Mouse (Mus musculus): Measurements from ENCODE around the gene Acot11. TPM values are rescaled to one million over a fixed set of nuclear protein-coding genes. Genes with fewer than 3 reads are reported as not detected.

Gene Acot11
- polyA plus RNA-seq, 1 experiment = 1.4 TPM

DNA sequence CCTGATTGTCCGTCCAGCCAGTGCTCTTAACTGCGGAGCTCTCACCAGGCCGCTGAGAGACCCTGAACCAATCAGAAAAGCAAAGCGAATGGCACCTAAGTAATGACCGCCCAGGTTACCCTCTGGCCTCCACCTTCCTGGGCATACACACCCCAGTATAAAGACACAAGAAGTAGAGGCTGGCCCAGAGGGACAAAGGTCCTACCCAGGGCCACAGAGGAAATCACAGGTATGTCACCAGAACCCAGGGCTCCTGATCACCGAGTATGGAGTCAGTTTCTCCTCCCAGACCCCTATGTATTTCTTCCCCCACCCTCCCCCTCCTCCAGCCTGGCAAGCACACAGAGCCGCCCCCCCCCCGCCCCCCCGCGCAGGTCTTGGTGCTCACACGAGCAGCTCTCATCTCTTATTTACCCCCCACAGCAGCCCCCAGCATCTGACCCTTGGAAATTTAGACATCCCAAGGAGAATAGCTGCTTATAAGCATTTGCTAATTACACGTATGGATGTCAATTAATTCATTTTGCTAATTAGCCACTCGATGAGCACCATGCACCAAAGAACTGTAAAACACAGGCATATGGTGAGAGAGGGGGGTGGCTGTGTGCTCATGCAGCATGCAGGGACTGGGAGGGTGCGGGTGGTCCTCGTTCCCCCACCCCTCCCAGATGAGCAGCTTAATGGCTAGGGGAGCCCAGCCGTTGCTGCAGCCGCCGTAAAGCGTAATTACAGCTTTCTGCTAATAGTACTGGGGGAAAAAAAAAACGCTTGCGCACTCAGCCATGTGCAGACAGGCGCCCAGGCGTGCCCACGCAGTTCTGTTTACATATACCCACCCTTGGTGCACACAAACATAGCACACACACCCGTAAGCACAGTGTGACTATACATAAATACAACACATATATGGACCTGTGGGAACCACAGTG, 10.9 kb upstream of the Acot11 start:
- H3K27me3 ChIP-seq (replicated peaks) = peaks cover 19% of the 10 kb centered on the region
- TF ChIP-seq GATA1 (IDR thresholded peaks at IDR 0.05; ENCODE audit: borderline replicate concordance, low read length) = no peak

DNA sequence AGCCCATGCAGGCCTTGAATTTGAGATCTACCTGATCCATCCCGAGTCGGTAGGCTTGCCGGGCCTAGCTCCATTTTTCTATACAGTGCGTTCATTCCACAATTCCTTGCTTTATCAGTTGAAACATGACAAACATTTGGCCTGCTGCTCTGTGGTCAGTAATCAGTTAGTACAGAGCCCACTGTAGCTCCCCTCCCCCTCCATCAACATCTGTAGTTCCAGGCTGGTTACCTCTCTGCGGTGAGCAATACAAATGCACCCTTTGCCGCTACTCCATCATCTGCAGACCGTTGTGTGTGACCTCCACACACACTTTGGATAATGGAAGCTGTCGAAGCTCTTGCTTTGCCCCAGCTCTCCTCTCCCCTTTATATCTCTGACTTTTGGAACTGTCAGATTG, 6.4 kb upstream of the Acot11 start:
- Histone ChIP-seq H3K36me3 (replicated peaks; ENCODE audit: low read length) (no peaks in the 10 kb centered on the region), H3K4me1 (peaks cover 12% of the 10 kb centered on the region), H3K4me3 (replicated peaks) (no peak overlapping the region), H3K27me3 (replicated peaks) (peaks cover 1% of the 10 kb centered on the region), H3K9me3 (peaks cover 7% of the 10 kb centered on the region)
- TF ChIP-seq FLI1 (IDR thresholded peaks at IDR 0.05; ENCODE audit: low read length) (no peak), GATA1 (IDR thresholded peaks at IDR 0.05; ENCODE audit: borderline replicate concordance, low read length) (no peak)

More for the DNA sequence above, 10.9 kb upstream of the Acot11 start:
- Histone ChIP-seq H3K9me3 (peaks cover 12% of the 10 kb centered on the region), H3K36me3 (replicated peaks; ENCODE audit: low read length) (no peaks in the 10 kb centered on the region), H3K4me3 (replicated peaks) (no peak overlapping the region), H3K4me1 (peaks cover 30% of the 10 kb centered on the region)

DNA sequence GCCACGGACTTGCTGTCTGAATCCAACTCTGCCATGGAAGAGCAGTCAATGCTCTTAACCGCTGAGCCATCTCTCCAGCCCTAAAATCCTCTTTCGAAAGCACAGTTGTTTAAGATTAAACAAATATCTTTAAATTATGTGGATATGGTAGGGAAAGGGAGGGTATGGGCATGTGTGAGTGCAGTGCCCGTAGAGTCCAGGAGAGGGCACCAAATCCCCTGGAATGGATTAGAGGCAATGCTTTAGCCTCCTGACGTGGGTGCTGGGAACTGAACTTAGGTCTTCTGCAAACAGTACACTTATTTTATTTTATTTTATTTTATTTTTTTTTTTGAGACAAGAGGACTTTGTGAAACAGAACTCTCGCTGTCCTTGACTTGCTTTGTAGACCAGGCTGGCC, 5.2 kb upstream of the Acot11 start:
- H3K36me3 ChIP-seq (replicated peaks; ENCODE audit: low read length) = no peaks in the 10 kb centered on the region
- TF ChIP-seq GATA1 (IDR thresholded peaks at IDR 0.05; ENCODE audit: borderline replicate concordance, low read length) (no peak), FLI1 (IDR thresholded peaks at IDR 0.05; ENCODE audit: low read length) (no peak)
- no peaks in the 10 kb centered on the region for H3K27me3 ChIP-seq (replicated peaks)
- H3K9me3 ChIP-seq = peaks cover 7% of the 10 kb centered on the region
- H3K4me3 ChIP-seq (replicated peaks) = no peak overlapping the region
- peaks cover 23% of the 10 kb centered on the region for H3K4me1 ChIP-seq

DNA sequence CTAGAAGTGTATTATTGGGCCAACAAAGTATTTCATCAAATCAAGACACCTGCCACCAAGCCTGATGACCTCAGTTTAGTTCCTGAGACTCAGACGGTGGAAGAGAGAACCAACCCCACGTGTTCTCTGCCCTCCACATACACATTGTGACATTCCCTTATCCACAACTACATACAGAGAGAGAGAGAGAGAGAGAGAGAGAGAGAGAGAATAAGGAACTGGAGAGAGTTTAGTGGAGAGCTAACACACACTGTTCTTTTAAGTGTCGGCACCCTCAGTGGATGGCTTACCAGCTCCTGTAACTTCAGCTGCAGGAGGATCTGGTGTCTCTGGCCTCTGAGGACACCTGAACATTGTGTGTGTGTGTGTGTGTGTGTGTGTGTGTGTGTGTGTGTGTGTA, 2.5 kb upstream of the Acot11 start:
- Histone ChIP-seq H3K4me3 (replicated peaks) (no peak overlapping the region), H3K36me3 (replicated peaks; ENCODE audit: low read length) (peaks cover 4% of the 10 kb centered on the region), H3K9me3 (peaks cover 7% of the 10 kb centered on the region), H3K4me1 (peaks cover 44% of the 10 kb centered on the region), H3K27me3 (replicated peaks) (no peaks in the 10 kb centered on the region)
- no peak for TF ChIP-seq GATA1 (IDR thresholded peaks at IDR 0.05; ENCODE audit: borderline replicate concordance, low read length)
- TF ChIP-seq FLI1 (IDR thresholded peaks at IDR 0.05; ENCODE audit: low read length) = no peak

DNA sequence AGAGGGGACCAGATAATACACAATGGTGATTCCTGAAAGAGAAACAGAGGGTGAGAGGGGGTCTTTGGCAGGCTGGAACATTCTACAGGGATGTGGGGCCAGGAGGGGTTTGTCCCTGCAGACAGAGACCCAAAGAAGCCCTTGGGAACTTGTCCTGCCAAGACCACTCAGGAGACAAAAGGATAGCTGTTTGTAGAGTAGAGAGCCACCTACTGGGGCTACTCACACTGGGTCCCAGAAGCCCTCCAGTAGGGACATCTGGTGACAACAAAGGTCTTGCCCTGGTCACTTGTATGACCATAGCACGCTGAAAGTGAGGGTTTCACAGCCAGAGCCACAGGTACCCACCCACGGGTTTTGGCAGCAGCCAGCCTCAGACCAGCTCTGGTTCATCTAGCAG, 1.1 kb upstream of the Acot11 start:
- no peaks in the 10 kb centered on the region for H3K27me3 ChIP-seq (replicated peaks)
- no peak for TF ChIP-seq FLI1 (IDR thresholded peaks at IDR 0.05; ENCODE audit: low read length)
- no peak for TF ChIP-seq GATA1 (IDR thresholded peaks at IDR 0.05; ENCODE audit: borderline replicate concordance, low read length)
- H3K9me3 ChIP-seq = peaks cover 5% of the 10 kb centered on the region
- peaks cover 49% of the 10 kb centered on the region for H3K4me1 ChIP-seq
- no peak overlapping the region for H3K4me3 ChIP-seq (replicated peaks)
- H3K36me3 ChIP-seq (replicated peaks; ENCODE audit: low read length) = peaks cover 14% of the 10 kb centered on the region

DNA sequence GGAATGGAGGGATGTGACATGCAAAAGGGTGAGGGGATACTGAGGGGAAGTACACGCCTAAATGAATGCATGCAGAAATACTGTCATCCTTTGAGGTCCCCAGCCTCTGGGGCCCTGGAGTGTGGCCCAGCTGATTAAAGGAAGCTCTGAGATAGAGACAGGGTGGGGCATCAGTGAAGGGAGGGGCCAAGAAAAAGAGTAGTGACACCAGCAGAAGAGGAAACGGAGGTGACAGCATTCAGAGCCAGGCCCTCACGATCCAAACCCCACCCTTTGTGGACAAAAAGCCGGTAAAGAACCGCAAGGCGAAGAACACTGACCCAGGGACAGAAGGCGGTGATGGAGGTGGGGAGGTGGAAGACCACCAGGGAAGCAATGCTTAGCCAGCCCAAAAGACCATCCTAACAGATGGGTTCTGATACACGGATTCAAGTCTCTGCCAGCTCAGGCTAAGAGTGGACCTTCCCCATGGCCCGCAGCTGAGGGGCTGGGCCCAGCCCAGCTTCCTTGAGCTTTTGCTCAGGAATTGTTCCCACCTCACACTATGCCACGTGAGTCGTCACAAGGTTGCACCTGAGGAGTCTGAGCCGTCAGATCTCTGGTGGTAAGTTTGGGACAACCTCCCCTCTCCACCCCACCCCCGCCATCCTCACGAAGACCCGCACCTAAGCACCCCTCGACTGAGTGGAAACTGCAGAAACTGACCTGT, 443 bp downstream of the Acot11 start:
- Histone ChIP-seq H3K27me3 (replicated peaks) (no peaks in the 10 kb centered on the region), H3K4me1 (peaks cover 62% of the 10 kb centered on the region), H3K9me3 (peaks cover 3% of the 10 kb centered on the region; the same call in 1 of the 2 replicates), H3K4me3 (replicated peaks) (peak overlapping the region; percentile 88), H3K36me3 (replicated peaks; ENCODE audit: low read length) (peaks cover 19% of the 10 kb centered on the region)
- TF ChIP-seq FLI1 (IDR thresholded peaks at IDR 0.05; ENCODE audit: low read length) = no peak

DNA sequence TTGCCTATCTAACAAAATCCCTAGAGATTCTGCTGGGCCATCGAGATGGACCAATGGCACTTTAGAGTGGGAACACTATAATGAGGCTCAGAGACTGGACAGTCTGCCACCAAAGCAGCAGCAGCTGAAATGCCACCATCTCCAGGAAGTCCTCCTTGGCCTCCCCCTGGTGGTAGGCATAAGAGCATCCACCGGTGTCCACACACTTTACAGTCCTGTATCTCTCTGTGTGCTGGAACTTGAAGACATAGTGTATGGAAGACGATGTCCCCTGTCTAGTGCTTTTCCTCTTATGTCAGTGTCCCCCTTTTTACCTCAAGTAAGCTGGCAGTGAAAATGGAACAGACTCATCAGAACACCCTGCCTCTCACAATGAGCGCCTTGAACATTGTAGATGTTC, 1.0 kb downstream of the Acot11 start:
- H3K4me3 ChIP-seq (replicated peaks) = peak overlapping the region; percentile 88
- H3K27me3 ChIP-seq (replicated peaks) = no peaks in the 10 kb centered on the region
- peaks cover 68% of the 10 kb centered on the region for H3K4me1 ChIP-seq
- no peak for TF ChIP-seq FLI1 (IDR thresholded peaks at IDR 0.05; ENCODE audit: low read length)
- no peak for TF ChIP-seq GATA1 (IDR thresholded peaks at IDR 0.05; ENCODE audit: borderline replicate concordance, low read length)
- H3K9me3 ChIP-seq = peaks cover 3% of the 10 kb centered on the region; the same call in 1 of the 2 replicates
- peaks cover 19% of the 10 kb centered on the region for H3K36me3 ChIP-seq (replicated peaks; ENCODE audit: low read length)

DNA sequence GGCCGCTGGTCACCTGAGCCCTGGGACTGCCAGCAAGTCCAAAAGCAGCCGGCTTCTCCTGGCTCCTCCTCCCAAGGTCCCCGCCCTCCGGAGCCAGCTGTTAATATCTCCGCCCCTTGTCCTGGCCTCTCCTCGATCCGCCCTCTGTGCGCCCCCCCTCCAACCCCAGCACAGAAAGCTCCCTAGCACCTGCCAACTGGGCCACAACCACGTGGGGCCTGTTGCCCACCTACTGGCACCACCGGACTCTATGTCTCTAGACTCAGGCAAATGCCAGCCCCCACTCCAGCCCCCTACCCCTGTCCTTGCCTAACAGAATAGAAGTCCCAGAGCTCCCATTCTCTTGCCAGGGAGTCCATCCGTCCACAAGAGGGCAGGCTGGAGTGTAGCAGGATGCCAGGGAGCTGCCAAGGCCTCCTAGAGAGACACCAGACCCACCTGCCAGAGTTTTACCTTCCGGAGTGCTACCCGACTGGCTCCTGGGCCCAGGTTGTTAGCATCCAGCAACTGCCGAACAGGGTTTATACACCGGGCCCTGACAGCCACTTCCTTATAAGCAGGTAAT, 4.9 kb downstream of the Acot11 start:
- Histone ChIP-seq H3K9me3 (peaks cover 3% of the 10 kb centered on the region; the same call in 1 of the 2 replicates), H3K4me3 (replicated peaks) (peak overlapping the region; percentile 76), H3K27me3 (replicated peaks) (no peaks in the 10 kb centered on the region), H3K4me1 (peaks cover 80% of the 10 kb centered on the region), H3K36me3 (replicated peaks; ENCODE audit: low read length) (peaks cover 35% of the 10 kb centered on the region)
- TF ChIP-seq FLI1 (IDR thresholded peaks at IDR 0.05; ENCODE audit: low read length) (no peak), GATA1 (IDR thresholded peaks at IDR 0.05; ENCODE audit: borderline replicate concordance, low read length) (no peak)

DNA sequence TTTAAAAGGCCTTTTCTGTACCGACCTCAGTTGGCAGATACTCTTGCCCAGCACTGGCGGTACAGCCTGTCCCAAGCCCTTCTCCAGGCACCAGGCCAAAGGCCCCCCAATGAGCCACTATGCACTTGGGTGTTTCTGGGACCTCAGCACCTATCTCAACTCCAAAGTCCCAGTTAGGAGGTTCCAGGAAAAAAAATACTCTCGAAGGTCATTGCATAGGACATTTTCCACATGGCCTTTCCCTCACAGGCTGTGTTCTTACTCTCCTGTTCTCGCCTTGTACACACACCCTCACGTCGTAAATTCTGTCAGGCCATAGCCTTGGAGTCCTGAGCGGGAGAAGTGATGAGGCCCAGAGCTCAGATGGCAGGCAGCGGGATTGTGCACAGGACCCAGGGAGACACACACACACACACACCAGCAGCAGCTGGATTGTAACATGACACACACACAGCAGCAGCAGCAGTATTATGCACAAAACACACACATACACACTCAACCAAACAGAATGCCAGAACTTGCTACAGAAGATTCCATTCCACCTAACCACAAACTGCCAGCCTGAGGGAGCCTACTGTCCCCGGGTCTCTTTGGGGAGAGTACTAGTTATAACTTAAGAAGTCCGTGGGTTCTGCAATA, 5.8 kb downstream of the Acot11 start:
- peaks cover 80% of the 10 kb centered on the region for H3K4me1 ChIP-seq
- peak overlapping the region; percentile 76 for H3K4me3 ChIP-seq (replicated peaks)
- no peak for TF ChIP-seq FLI1 (IDR thresholded peaks at IDR 0.05; ENCODE audit: low read length)
- TF ChIP-seq GATA1 (IDR thresholded peaks at IDR 0.05; ENCODE audit: borderline replicate concordance, low read length) = no peak
- H3K36me3 ChIP-seq (replicated peaks; ENCODE audit: low read length) = peaks cover 35% of the 10 kb centered on the region
- no peaks in the 10 kb centered on the region for H3K27me3 ChIP-seq (replicated peaks)
- peaks cover 3% of the 10 kb centered on the region; the same call in 1 of the 2 replicates for H3K9me3 ChIP-seq

All from megakaryocyte, embryonic 14.5 days (primary cell).